Mouse (Mus musculus): ENCODE results near the gene Copz2.
A peak's percentile ranks its signal among the peaks of the same experiment; 100 is the strongest.

The Copz2 gene

DNA sequence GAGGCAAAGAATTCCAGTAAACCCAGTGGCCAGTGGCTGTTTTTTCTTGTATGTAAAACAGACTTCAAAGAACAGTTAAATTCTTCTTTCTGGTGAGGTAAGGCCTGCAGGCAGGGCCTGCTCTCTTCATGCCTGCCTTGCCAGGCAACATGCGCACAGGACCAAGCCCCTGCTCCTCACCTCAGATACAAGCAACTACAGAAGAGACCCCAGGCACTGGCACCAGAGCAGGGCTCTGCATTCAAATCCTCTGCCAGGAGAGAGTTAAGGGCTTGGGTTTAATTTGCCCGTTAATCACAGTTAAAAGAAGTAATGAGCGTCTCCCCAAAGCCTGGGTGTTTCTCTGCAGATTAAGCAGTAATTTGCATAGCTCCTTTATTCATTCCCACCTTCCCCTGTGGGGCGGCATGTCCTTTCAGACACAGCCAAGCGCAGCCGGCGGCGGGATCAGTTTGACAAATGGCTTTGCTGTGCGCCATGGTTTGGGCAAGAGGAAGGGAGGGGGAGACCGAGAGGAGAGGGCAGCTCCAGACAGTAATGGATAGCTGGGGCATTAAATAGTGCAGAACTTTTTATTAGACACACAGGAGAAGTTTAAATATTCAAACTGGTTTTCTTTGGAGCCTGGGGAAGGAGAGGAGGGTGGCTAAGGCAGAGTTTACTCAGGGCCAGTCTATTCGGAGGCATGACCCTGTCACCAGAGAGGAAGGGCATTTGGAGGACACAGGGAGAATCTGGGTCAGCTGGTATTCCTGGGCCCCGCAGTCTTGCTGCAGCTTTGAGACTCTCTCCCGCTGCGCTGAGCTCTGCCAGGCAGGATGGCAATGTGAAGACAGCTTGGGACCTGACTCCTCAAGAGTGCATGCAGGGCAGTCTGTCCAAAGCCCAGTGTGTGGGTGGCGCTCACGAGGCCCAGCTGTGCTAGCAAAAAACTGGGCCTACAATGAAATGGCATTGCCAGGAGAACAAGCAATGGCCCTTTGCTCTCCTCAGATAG, 53.3 kb downstream of the Copz2 start:
- DNase-seq (ENCODE audit: low read depth, low spot score): peak; percentile 42

DNA sequence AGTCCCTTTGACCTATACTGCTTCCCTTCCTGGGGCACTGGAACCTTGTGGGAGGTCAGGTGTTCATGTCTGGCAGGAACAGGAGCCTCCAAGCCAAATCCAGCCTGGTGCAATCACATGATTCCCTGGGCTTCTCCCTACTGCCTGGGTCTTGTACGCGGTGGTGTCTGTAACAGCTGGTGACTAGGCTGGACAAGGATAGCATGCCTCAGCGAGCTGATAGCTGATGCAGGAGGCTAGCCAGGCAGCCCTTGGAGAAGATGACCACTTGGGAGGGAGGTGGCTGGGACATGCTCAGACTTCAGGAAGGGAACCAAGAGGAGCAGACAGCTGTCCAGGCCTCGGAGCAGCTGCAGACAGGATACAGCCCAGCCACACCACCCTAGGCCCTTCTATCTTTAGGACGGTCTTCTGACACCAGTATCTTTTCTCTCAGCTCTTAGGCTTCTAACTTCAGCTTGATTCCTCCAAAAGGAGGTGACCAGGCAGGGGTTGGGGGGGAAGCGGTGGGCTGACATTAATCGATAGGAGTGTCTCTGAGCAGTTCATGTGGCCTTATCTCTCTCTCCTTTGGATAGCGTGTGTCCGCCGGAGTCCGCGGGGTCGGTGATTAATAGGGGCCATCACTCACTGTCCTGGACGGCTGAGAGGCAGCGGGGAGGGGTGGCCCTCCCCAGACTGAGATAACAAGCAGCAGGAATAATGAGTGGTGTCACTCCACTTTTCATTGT, 56.9 kb downstream of the Copz2 start:
- DNase-seq (ENCODE audit: low read depth, low spot score): peak; percentile 97

DNA sequence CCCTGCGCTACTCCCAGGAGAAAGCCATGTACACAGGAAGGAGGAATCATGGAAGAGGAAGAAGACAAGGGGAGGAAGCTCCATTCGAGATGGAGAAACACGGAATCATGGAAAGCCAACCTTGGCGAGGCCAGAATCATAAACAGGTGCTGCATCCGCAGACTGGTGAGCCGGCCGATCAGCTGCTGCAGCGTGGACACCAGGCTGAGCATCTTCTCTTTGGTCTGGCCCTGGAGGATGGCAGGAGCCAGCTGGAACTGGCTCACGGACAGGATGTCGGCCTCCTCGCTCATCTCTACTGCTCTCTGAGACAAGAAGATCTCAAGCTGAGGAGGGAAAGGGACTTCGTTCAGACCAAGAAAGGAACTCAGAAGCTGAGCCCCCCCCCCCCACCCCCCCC, 58.9 kb downstream of the Copz2 start:
- no peak for DNase-seq (ENCODE audit: low read depth, low spot score)

GRCm38 (mm10) chr11:96910003-96910402, 60.3 kb downstream of the Copz2 start:
- DNase-seq (ENCODE audit: low read depth, low spot score): peak; percentile 76
